Mouse (Mus musculus) thymus, postnatal 4 days (tissue): ENCODE measurements around the gene Slc22a5.
A peak's percentile ranks its signal among the peaks of the same experiment; 100 is the strongest.
"Not testable (repeated sequence)": the region's sequence is repeated elsewhere in the genome, so short reads cannot be mapped to it uniquely, and the experiment has no call there.

Source experiments
- DNase-seq: peaks from one replicate; pipeline ENCODE4 v3.0.0; 2021

Slc22a5 gene

DNA sequence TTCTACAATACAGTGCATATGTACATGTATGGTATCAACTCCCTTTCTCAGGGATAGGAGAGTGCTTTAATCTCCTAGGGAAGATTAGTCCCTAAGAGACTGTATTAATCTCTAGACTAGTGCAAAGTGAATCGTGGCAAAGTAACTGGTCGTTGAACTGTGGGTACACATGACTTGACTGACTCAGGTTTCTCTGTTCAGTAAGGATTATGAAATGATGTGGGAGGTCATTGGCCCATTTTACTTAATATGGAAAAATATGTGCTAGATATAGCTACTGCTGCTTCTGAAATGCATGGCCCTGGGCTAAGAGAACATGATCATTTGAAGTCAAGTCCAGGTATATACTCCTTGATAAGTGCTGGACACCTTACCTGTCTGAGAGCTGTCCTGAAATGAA lies 8.2 kb downstream of the Slc22a5 start:
- DNase-seq, result no peak

DNA sequence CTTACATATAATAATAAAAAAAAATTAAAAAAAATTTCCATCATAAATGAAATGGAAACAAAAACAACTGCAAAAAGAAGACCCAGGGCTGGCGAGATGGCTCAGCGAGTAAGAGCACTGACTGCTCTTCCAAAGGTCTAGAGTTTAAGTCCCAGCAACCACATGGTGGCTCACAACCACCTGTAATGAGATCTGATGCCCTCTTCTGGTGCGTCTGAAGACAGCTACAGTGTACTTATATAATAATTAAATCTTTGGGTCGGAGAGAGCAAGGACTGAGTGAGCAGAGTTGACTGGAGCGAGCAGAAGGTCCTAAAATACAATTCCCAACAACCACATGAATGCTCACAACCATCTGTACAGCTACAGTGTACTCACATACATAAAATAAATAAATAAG lies 13.4 kb downstream of the Slc22a5 start:
- DNase-seq, result not testable (repeated sequence)

DNA sequence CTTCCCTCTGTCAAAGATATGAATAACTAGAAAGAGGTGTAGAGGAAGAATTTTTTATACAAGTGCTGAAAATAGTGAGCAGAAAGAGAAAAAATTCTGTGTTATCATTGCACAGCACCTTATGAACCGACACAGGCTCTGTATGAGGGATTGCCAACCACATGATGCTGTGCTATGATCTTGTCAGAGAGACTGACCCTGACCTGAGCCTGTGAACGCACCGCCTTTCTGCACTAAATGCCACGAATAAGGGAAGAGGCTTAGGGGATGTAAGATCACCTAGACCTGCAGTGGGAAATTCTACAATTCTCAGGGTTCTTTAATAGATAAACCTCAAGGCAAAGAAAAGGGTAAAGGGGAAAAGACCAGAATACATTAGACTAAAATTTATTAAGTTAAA lies 15.0 kb downstream of the Slc22a5 start:
- DNase-seq, result no peak

DNA sequence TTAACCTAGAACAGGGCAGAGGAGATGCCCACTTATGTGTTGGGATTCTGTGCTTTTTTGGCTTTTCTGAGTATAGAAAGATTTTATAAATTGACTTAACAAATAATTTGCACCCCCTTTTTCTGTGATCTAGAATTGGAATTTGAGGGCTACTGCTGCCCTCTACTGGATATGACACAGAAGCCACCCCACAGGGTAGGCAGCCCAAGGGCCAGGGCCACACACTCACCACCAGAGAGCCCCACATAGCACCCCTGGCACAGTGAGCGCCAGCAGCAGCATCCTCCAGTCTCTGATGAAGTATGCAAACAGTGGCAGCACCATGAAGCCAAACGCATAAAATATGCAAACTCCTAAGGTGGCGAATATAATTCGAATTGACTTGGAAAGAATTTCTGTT lies 16.8 kb downstream of the Slc22a5 start:
- DNase-seq, result peak; percentile 61

DNA sequence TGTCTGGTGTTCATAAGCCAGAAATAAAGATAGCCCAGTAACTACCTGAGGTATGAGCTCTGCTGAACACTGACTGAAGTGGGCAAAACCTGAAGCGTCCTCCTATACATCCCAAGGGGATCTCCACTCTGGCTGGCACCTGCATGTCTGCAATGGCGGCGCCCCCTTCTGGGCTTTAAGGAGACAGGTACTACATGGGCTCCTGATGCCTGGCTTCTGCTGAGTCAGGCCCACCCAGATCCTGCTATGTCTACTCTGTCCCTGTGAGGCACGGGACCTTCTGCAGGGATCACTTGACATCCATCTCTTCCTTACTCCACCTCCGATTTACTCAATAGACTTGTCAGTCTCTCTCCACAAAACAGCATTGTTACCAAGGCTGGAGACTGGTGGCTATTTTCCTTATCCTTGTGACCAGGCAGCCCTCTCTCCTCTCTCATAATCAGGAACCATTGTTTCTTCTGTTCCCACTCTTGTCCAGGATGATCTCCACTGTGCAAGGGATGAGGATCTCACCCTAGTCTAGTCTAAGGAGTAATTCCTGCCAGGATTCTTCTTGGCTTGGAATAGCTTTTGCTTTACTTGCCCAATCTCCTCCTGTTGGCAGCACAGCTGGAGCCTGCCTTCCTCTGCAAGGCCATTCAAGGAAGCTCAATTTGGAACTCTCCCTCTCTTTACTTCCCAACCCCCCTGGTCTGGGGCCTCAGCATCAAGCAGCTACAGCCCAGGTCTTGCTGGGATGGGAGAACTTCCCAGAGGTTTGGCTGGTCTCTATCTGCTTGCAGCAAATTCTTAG lies 17.4 kb downstream of the Slc22a5 start:
- peak; percentile 33 for DNase-seq

DNA sequence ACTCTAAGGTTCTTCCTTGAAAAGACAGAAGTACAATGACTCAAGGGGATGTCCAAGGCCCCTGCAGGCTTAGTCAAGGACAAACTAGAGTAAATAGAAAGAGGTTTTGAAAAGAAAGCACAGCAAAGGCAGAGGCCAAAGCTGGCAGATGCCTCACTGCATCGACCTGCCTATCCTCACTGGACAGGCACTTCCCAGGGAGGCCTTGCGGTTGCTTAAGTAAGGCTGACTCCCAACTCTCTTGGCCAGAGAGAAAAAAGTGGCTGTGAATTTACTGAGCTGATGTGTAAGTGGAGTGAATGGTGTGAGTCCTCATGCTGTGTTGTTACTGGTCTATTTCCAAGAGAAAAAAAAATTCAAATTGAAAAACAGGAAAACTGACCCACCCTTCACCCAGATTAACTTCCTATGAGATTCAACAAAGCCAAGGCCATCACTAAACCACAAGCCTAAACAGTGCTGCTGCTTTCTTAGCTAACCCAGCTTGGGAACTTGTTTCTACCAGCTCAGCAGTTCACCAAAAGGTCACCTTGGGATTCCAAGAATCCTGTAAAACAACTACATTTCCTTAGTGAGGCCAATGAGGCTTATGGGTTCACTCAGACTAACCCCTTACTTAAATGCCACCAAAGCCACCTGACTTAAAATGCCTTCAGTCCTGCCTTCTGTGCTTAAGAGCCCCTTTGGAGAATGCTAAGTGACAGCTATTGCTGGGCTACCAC lies 19.5 kb downstream of the Slc22a5 start:
- DNase-seq, result no peak

DNA sequence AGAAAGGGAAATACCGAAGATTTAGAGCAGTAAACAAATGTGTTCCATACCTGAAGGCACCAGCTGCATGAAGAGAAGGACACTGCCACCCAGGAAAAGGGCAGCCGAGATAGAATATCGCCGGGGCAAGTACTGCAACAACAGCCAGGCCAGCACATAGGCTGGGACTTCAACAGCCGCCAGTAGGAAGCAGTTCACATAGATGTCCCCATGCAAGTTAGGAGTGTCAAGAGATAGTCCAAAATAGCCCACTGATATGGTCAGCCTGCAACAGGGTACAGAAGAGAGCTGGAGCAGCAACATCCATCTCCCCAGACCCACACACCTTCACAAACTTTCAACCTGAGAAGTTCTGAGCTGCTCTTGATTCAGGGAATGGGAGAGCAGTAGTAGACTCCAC lies 22.3 kb downstream of the Slc22a5 start:
- DNase-seq, result no peak

DNA sequence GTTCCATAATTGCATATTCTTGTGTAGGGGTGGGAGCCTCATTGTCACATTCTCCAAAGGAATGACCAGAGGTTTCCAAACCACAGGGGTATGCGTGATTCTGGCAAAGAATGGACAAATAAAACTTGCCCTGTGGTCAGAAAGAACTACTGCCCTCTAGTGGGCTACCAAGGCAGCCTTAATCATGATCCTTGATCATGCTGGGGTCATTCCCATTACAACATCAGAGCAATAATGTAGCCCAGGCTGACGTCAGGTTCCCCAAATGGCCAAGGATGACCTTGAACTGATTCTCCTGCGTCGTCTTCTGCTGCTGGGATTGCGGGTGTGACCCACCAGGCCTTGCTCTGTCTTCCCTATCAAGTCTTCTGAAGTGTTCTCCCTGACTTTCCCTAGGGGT lies 23.1 kb downstream of the Slc22a5 start:
- not testable (repeated sequence) for DNase-seq

DNA sequence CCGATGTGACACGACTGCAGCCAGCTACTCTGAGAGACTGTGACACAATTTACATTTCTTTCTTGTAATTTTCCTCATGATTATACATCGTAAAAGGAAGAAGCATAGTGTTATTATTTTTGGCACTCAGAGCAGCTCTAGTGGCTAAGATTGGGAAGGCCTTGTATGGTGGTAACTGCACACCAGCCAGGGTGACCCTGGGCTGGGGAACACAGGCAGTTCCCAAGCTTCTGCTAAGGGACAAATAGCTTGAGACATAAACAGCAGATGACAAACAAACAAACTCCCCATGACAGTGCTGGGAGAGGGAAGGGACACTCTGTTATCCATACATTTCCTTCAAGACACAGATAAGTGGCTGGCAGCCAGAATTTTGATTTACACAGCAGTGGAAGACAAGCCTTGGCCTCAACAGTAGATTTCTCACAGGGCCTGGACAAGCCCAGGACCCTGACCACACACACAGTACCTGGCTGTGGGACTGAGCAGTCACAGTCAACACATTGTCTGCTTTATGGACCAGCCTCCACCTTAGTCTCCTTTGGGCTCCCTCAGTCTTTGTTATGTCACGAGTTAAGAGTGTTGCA lies 26.6 kb downstream of the Slc22a5 start:
- not testable (repeated sequence) for DNase-seq

DNA sequence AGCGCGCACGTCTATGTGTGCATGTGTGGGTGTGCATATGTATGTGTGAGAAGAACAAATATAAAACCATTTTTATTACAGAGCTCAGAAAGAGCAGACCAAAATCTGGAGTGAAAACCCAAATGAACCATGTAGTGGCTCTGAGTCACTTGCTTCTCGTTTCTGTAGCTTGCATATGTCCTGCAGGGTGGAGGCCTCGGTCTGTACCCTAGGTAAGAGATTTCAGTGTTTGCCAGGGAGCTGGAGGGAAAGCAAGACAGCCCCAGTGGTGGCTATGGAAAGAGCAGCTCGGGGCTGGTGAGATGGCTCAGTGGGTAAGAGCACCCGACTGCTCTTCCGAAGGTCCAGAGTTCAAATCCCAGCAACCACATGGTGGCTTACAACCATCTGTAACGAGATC lies 30.5 kb downstream of the Slc22a5 start:
- not testable (repeated sequence) for DNase-seq

DNA sequence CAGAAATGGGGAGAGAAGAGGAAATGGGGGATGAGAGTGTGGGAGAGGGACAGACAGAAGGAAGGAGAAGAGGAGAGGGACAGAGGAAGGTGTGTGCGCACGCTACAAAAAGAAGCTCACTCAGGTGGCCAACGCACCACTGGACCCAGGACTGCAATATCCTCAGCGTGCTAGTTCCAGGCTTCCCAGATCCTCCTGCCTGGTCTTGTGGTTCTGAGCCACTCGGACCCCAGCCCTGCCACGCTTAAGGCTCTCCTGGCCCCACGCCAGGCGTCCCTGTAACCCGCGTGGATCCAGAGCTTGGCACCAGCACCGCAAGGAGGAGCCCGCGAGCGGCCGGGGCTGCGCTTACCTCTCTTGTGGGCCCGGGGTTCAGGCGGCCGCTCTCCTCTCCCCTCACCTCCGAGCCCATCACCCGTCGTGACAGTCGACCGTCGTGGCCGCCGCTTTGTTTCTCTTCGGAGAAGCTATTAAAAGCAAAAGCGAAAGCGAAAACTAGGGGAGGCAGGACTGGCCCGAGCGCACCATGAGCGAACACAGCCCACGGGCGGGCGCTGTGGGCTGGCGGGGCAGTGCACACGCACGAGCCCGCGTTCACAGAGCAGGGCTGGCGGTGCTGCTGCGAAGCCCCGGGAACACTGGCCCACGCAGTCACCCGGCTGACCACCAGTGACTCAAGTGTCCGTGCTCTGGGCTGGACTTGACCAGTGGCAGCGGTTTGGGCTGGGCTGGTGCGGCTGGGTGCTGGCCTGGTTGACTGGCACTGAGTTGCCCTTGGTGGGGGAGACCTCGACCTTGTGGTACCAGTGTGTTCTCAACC lies 32.5 kb downstream of the Slc22a5 start, which contains the start of gene Gm12216:
Gm12216 (minus strand) TSS at position 496 of the 820 bp plus-strand sequence.
- peak; percentile 66 for DNase-seq

DNA sequence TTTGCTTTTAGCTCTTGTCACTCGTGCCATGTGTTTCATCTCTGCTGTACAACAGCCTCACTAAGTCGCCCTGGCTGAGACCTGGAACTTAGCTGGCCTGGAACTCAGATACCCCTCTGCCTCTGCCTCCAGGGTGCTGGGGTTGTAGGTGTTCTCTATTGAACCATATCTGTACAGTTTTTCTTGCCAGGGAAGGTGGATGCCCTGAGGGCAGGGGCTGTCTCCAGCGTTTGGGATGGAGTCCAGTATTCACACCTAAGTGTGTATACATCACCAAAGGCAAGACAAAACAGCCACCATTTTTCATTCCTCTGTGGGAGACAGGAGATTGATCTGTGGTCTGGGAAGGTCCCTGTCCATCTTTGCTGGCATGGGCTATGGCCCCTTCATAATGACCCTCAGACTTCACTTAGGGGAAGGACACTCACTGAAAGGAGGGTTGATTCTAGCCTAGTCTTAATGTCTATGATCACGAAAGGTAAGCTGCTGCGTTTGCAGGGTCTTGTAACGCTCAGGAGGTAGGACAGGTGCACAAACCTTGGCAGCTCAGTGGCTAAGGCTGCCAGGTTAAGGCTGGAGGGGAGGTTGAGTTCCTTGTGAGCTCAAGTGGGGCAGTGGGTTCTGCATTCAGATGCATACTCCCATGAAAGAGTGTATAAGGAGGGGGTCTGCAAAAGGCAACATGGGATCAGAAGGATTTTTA lies 33.3 kb downstream of the Slc22a5 start:
- DNase-seq, result no peak

DNA sequence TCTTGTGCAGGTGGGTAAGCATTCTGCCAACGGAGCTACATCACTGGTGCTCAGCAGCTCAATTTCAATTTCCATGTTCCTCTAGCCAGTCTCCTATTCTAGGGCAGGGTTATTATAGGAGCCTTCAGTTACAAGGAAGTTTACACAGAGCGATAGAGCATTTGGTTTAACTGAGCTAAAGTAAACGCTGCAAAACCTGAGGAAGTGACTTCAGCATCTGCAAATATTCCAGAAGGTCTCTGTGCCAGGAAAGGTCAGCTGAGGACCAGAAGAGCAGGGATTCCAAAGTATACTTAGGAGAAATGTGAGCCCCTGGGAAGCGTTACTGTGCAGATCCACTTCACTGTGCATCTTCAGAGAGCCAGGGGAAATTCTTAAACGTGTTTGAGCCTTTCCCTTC lies 37.8 kb downstream of the Slc22a5 start:
- DNase-seq, result no peak

DNA sequence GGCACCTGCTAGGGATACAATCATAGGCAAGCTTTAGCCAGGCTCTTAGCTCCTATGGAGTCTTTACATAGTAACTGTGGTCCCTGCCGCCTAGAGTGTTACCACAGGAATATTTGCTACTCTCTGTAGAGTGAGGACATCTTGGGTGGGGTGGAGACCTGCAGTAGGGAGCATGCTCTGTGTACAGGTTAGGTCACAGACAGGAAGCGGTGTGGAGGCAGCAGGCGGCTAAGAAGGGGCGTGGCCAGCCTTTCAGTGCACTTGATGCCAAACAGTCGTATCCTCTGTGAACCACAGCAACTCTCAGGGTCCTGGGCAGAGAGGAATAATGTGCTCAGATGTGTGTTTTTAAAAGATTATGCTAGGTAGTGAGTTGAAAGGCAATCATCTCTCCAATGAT lies 39.7 kb downstream of the Slc22a5 start:
- peak; percentile 85 for DNase-seq

DNA sequence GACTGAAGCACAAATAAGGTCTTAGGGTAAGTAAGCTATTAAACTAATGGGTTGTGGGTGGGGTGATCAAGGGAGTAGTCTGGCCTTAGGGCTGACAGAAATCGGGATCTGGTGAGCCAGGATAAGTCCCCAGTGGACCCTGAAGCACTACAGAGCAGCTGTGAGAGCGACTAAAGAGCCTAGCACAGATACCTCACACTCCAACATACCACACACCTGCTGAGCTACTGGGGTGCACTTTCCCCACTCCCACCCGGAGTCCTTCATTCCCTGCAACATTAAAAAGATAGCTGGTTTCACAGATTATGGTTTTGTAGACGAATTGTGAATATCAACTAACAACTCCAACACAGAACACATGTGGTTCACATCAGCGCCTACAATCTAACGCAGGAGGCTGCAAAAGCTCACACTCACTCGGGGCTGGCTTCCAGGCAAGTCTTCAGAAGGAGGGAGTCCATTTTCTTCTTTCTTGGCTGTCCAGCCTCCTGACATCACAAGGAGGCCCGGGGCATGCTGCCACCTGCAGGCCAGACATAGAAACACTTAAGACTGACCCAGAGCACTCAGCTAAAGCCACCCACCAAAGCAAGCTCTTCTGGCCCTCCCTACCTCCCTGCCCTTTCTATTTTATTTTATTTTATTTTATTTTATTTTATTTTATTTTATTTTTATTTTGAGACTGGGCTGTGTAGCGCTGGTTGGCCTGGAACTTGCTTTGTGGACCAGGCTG lies 41.7 kb downstream of the Slc22a5 start:
- peak; percentile 80 for DNase-seq

DNA sequence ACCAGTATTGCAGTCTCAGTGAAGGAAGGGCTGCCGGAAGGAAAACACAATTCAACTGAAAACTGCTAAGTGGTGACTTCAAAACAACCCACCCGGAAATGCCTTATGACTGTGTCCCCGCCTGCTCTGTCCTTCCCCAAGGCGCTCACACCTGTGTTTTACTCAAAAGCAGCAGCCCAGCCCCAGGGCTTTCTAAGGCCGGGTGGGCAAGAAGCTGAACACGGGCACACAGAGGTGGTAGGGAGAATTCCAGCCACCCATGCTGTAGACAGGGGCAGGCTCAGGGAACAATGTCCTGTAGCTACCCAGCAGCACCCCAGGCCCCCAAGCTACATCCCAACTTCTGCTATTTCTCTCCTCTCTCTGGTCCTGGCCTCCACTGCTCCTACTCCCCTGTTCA lies 45.8 kb downstream of the Slc22a5 start:
- DNase-seq, result peak; percentile 74

DNA sequence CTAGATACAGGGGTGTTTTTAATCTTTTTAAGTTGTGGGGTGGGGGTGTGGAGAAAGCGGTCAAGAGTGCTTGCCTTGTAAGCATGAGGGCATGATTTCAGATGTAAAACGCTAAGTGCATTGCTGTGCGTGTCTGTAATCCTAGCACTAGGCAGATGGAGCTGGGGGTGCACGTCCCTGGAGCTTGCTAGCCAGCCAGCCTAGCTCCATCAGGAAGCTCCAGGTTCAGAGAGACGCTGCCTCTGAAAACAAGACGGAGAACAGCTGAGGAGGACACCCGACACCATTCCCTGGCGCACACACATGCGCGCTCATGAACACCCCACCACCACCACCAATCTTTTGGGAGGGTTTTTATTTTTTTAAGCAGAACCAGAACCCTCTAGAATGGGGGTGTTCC lies 48.4 kb downstream of the Slc22a5 start:
- no peak for DNase-seq

DNA sequence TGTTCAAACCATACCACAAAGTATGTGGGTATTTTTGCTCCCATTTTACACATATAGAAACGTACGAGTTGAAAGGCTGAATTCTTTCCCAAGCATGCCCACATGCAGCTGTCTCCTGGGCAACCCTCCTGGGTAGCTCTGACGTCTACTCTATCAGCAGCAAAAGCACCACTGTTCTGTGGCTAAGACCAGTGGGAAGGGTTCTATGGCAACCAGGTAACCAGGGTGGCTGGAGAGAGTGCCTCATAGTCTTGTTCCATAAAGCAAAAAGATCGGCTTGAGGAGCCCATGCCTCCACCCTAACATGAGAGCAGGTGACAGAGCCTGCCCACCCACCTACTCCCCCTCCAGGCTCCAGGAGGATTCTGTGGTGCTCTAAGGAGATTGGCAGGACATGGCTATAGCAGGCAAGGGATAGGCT lies 49.3 kb downstream of the Slc22a5 start:
- no peak for DNase-seq

DNA sequence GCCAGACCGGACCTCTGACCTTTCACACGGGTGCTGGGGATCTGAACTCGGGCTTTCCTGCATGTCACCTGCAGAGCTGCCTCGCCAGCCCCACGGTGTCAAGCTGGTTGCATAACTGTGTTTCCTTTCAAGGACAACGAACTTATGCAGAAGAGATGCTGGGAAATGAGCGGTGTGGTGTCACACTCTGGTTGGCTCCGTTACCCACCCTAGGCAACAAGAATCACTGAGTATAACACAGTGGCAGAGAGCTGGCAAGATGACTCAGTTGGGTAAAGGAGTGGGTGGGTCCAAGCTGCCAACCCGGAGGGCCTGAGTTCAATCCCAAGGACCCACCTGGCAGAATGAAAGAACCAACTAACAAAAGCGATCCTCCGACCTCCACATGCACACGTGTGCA lies 49.9 kb downstream of the Slc22a5 start:
- no peak for DNase-seq

DNA sequence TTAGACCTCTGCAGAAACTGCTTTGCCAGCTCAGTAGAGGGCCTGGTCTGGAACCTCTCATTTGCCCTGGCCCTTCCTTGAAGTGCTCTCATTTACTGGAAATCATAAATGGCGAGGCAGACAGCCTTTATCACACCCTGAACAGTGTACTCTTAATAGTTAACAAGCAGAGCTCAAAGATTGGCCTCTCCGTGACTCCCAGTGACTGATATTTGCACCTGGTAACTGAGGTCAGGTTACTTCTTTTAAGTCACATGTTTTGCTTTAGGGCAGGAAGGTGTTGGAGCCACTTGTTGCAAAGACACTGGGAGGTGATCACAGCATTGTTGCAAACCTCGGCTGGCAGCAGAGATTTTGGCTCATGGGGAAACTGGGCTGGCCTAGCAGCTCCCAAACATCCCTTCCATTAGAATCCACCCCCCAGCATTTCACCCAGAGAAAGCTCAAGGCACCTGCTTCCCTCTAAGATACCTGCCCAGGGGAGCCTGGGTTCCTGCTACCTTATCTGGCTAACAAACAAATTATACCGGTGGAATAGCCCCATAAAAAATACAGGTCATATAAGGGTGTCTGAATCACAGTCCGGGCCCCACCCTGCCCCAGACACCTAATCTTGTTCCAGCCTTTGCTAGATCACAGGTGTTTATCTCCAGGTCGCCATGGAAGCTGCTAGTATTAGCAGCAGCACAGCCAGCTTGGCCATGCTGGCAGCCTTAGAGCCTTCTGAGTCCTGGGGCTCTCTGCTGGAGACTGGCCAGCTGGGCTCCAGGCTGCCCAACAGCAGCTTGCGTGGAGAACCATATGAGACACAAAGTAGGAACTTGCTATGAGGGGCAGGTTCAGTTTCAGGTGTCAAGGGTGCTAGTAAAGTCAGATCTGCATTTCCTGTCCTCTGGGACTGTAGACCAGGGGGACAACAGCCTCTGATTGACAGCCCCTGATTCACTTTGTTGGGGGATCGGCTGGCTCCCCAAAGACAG lies 51.5 kb downstream of the Slc22a5 start:
- no peak for DNase-seq
